Mouse (Mus musculus) spleen, postnatal 0 days (tissue): ENCODE measurements around the gene Gm12845. TPM values are rescaled to one million over a fixed set of nuclear protein-coding genes. Genes with fewer than 3 reads are reported as not detected.

Experiments used
- polyA plus RNA-seq: library from polyadenylated mRNA; unstranded; fragments of >200 nt; fragmentation: Nextera tagmentation; extraction: Ambion mirVana; gene quantifications from 2 replicates; pipeline ENCODE4 v1.2.1, GENCODE M21; 2015

Gene Gm12845
- polyA plus RNA-seq = not detected in 2 replicates

GRCm38 (mm10) chr4:117724112-117724511 is at the start of gene Gm12845:
Gm12845 (plus strand) TSS chr4:117724412.

GRCm38 (mm10) chr4:117681931-117682461 is 42.2 kb upstream of the Gm12845 start, which contains the start of gene Dmap1:
Dmap1 (minus strand) TSS chr4:117682273.

GRCm38 (mm10) chr4:117765416-117765815 is 41.2 kb downstream of the Gm12845 start, which contains the start of gene Klf17:
Klf17 (minus strand) TSS chr4:117765648.

Other genes with a start within 250 kb of the Gm12845 start
- gene Rnf220, start 227.4 kb upstream of the Gm12845 start, polyA plus RNA-seq = 42.7 and 49.0 TPM in 2 replicates
- 53.6 and 57.4 TPM in 2 replicates for gene Eri3, start 174.0 kb upstream of the Gm12845 start, polyA plus RNA-seq
- gene Dmap1, start 42.1 kb upstream of the Gm12845 start, polyA plus RNA-seq = 30.8 and 32.1 TPM in 2 replicates
- not detected in 2 replicates for gene Klf17, start 41.2 kb downstream of the Gm12845 start, polyA plus RNA-seq
- 38.0 TPM in 2 replicates for gene Slc6a9, start 110.1 kb downstream of the Gm12845 start, polyA plus RNA-seq
- gene Ccdc24, start 148.1 kb downstream of the Gm12845 start, polyA plus RNA-seq = 0.82 and 0.84 TPM in 2 replicates
- 3.5 and 4.9 TPM in 2 replicates for gene B4galt2, start 159.1 kb downstream of the Gm12845 start, polyA plus RNA-seq
- 189 and 209 TPM in 2 replicates for gene Atp6v0b, start 162.9 kb downstream of the Gm12845 start, polyA plus RNA-seq
- 8.2 and 8.8 TPM in 2 replicates for gene Dph2, start 167.6 kb downstream of the Gm12845 start, polyA plus RNA-seq
- 15.4 and 16.4 TPM in 2 replicates for gene Ipo13, start 190.6 kb downstream of the Gm12845 start, polyA plus RNA-seq
- 1.2 and 2.2 TPM in 2 replicates for gene Artn, start 205.4 kb downstream of the Gm12845 start, polyA plus RNA-seq